Mouse (Mus musculus) right cerebral cortex, adult 18-20 months (tissue): ENCODE measurements around the gene Ehhadh.
"Not testable (repeated sequence)": the region's sequence is repeated elsewhere in the genome, so short reads cannot be mapped to it uniquely, and the experiment has no call there.

ENCODE experiments used
- DNase-seq: peaks from one replicate; pipeline ENCODE4 v3.0.0; 2022; ENCODE audit warnings: mixed read lengths

Gene Ehhadh

GRCm38 (mm10) chr16:21787516-21788353 lies at the start of gene Ehhadh:
Gene Ehhadh, minus strand, starts transcription at chr16:21787807.
- peak; percentile 49 for DNase-seq

- DNase-seq, result peak; percentile 15
Observed at GRCm38 (mm10) chr16:21836311-21837072, 48.9 kb upstream of the Ehhadh start.

- DNase-seq, result no peak
Observed at GRCm38 (mm10) chr16:21835584-21835931, 48.0 kb upstream of the Ehhadh start.

- DNase-seq, result no peak
Observed at GRCm38 (mm10) chr16:21834866-21835583, 47.4 kb upstream of the Ehhadh start.

- DNase-seq, result no peak
Observed at GRCm38 (mm10) chr16:21833970-21834369, 46.4 kb upstream of the Ehhadh start.

GRCm38 (mm10) chr16:21833469-21833868 lies 45.9 kb upstream of the Ehhadh start:
- DNase-seq, result no peak

GRCm38 (mm10) chr16:21831764-21832163 lies 44.2 kb upstream of the Ehhadh start:
- DNase-seq, result no peak

GRCm38 (mm10) chr16:21830784-21831183 lies 43.2 kb upstream of the Ehhadh start:
- no peak for DNase-seq

GRCm38 (mm10) chr16:21829711-21830110 lies 42.1 kb upstream of the Ehhadh start:
- DNase-seq, result no peak

- no peak for DNase-seq
Observed at GRCm38 (mm10) chr16:21827581-21827980, 40.0 kb upstream of the Ehhadh start.

- no peak for DNase-seq
Observed at GRCm38 (mm10) chr16:21827153-21827552, 39.5 kb upstream of the Ehhadh start.

GRCm38 (mm10) chr16:21825612-21826031 lies 38.0 kb upstream of the Ehhadh start:
- no peak for DNase-seq

GRCm38 (mm10) chr16:21818629-21819028 lies 31.0 kb upstream of the Ehhadh start:
- no peak for DNase-seq

- no peak for DNase-seq
Observed at GRCm38 (mm10) chr16:21818132-21818531, 30.5 kb upstream of the Ehhadh start.

GRCm38 (mm10) chr16:21815669-21816010 lies 28.0 kb upstream of the Ehhadh start:
- DNase-seq, result no peak

- peak; percentile 49 for DNase-seq
Observed at GRCm38 (mm10) chr16:21814861-21815668, 27.5 kb upstream of the Ehhadh start.

- no peak for DNase-seq
Observed at GRCm38 (mm10) chr16:21813164-21813834, 25.7 kb upstream of the Ehhadh start.

- DNase-seq, result not testable (repeated sequence)
Observed at GRCm38 (mm10) chr16:21807786-21808185, 20.2 kb upstream of the Ehhadh start.

GRCm38 (mm10) chr16:21806892-21807291 lies 19.3 kb upstream of the Ehhadh start:
- no peak for DNase-seq

GRCm38 (mm10) chr16:21804258-21804657 lies 16.7 kb upstream of the Ehhadh start:
- no peak for DNase-seq

GRCm38 (mm10) chr16:21795071-21795470 lies 7.5 kb upstream of the Ehhadh start:
- DNase-seq, result no peak

GRCm38 (mm10) chr16:21794697-21795045 lies 7.1 kb upstream of the Ehhadh start:
- no peak for DNase-seq
